Mouse (Mus musculus): ENCODE measurements at regions not wholly inside any gene's neighbourhood (a gene's known extent, or its start where the extent isn't known, plus 50 kb on each side); places are given as distances from the start of the nearest gene placed in this dataset.
"Not testable (repeated sequence)": the region's sequence is repeated elsewhere in the genome, so short reads cannot be mapped to it uniquely, and the experiment has no call there.

GRCm38 (mm10) chr9:91089348-91089747 lies 272.9 kb upstream of the Zic4 start:
- Histone ChIP-seq H3K4me3 (no peak overlapping the region), H3K9me3 (no peaks in the 10 kb centered on the region), H3K36me3 (no peaks in the 10 kb centered on the region), H3K27me3 (ENCODE audit: insufficient read depth, poor library complexity, severe bottlenecking) (no peaks in the 10 kb centered on the region), H3K27ac (no peak overlapping the region), H3K4me1 (replicated peaks) (no peaks in the 10 kb centered on the region)
- no peak for DNase-seq (ENCODE audit: low spot score)
- whole genome bisulfite sequencing: 75% methylated on average over 2 of the region's 2 CpGs

- Histone ChIP-seq H3K27me3 (ENCODE audit: insufficient read depth, poor library complexity, severe bottlenecking) (no peaks in the 10 kb centered on the region), H3K36me3 (no peaks in the 10 kb centered on the region), H3K27ac (no peak overlapping the region), H3K4me3 (no peak overlapping the region), H3K9me3 (no peaks in the 10 kb centered on the region), H3K4me1 (replicated peaks) (no peaks in the 10 kb centered on the region)
- no peak for DNase-seq (ENCODE audit: low spot score)
- WGBS: 91% methylated on average over 1 of the region's 1 CpGs
These were observed 270.7 kb upstream of the Zic4 start for GRCm38 (mm10) chr9:91091421-91092050.

- Histone ChIP-seq H3K27me3 (ENCODE audit: insufficient read depth, poor library complexity, severe bottlenecking) (no peaks in the 10 kb centered on the region), H3K27ac (no peak overlapping the region), H3K9me3 (no peaks in the 10 kb centered on the region), H3K4me3 (no peak overlapping the region), H3K36me3 (no peaks in the 10 kb centered on the region), H3K4me1 (replicated peaks) (no peaks in the 10 kb centered on the region)
- no peak for DNase-seq (ENCODE audit: low spot score)
- WGBS: 51% methylated on average over 1 of the region's 1 CpGs
These were observed 260.4 kb upstream of the Zic4 start for GRCm38 (mm10) chr9:91101614-91102407.

GRCm38 (mm10) chr9:91122441-91123035 lies 239.7 kb upstream of the Zic4 start:
- 85% methylated on average over 5 of the region's 5 CpGs for WGBS
- Histone ChIP-seq H3K27ac (no peak overlapping the region), H3K27me3 (ENCODE audit: insufficient read depth, poor library complexity, severe bottlenecking) (no peaks in the 10 kb centered on the region), H3K36me3 (no peaks in the 10 kb centered on the region), H3K4me1 (replicated peaks) (no peaks in the 10 kb centered on the region), H3K4me3 (no peak overlapping the region), H3K9me3 (no peaks in the 10 kb centered on the region)
- no peak for DNase-seq (ENCODE audit: low spot score)

- DNase-seq (ENCODE audit: low spot score): no peak
These were observed 239.0 kb upstream of the Zic4 start for GRCm38 (mm10) chr9:91123208-91123607.

GRCm38 (mm10) chr9:91126630-91127245 lies 235.5 kb upstream of the Zic4 start:
- Histone ChIP-seq H3K27me3 (ENCODE audit: insufficient read depth, poor library complexity, severe bottlenecking) (no peaks in the 10 kb centered on the region), H3K36me3 (no peaks in the 10 kb centered on the region), H3K4me1 (replicated peaks) (no peaks in the 10 kb centered on the region), H3K9me3 (no peaks in the 10 kb centered on the region), H3K27ac (no peak overlapping the region), H3K4me3 (no peak overlapping the region)
- 69% methylated on average over 8 of the region's 8 CpGs for WGBS
- no peak for DNase-seq (ENCODE audit: low spot score)

More at GRCm38 (mm10) chr9:91123208-91123607, 239.0 kb upstream of the Zic4 start:
- 87% methylated on average over 7 of the region's 7 CpGs for WGBS
- H3K27me3 ChIP-seq (ENCODE audit: insufficient read depth, poor library complexity, severe bottlenecking): no peaks in the 10 kb centered on the region
- H3K36me3 ChIP-seq: no peaks in the 10 kb centered on the region
- no peaks in the 10 kb centered on the region for H3K9me3 ChIP-seq
- H3K4me1 ChIP-seq (replicated peaks): no peaks in the 10 kb centered on the region
- H3K27ac ChIP-seq: no peak overlapping the region
- no peak overlapping the region for H3K4me3 ChIP-seq

GRCm38 (mm10) chr9:91128491-91128890 lies 233.7 kb upstream of the Zic4 start:
- not testable (repeated sequence) for H3K4me1 ChIP-seq (replicated peaks); H3K27me3 ChIP-seq (ENCODE audit: insufficient read depth, poor library complexity, severe bottlenecking); H3K27ac ChIP-seq; H3K4me3 ChIP-seq; H3K36me3 ChIP-seq; DNase-seq (ENCODE audit: low spot score); H3K9me3 ChIP-seq
- 58% methylated on average over 2 of the region's 2 CpGs for WGBS

- DNase-seq (ENCODE audit: low spot score): no peak
- Histone ChIP-seq H3K4me3 (no peak overlapping the region), H3K36me3 (no peaks in the 10 kb centered on the region), H3K27me3 (ENCODE audit: insufficient read depth, poor library complexity, severe bottlenecking) (no peaks in the 10 kb centered on the region), H3K27ac (no peak overlapping the region), H3K4me1 (replicated peaks) (no peaks in the 10 kb centered on the region), H3K9me3 (no peaks in the 10 kb centered on the region)
- 83% methylated on average over 13 of the region's 13 CpGs for WGBS
These were observed 232.0 kb upstream of the Zic4 start for GRCm38 (mm10) chr9:91130111-91130720.

GRCm38 (mm10) chr9:91131415-91132255 lies 230.6 kb upstream of the Zic4 start:
- Histone ChIP-seq H3K27ac (no peak overlapping the region), H3K4me3 (no peak overlapping the region), H3K4me1 (replicated peaks) (no peaks in the 10 kb centered on the region), H3K27me3 (ENCODE audit: insufficient read depth, poor library complexity, severe bottlenecking) (no peaks in the 10 kb centered on the region), H3K9me3 (no peaks in the 10 kb centered on the region), H3K36me3 (no peaks in the 10 kb centered on the region)
- DNase-seq (ENCODE audit: low spot score): no peak
- WGBS: 80% methylated on average over 7 of the region's 7 CpGs

- Histone ChIP-seq H3K27ac (no peak overlapping the region), H3K27me3 (ENCODE audit: insufficient read depth, poor library complexity, severe bottlenecking) (no peaks in the 10 kb centered on the region), H3K4me1 (replicated peaks) (no peaks in the 10 kb centered on the region), H3K9me3 (no peaks in the 10 kb centered on the region), H3K36me3 (no peaks in the 10 kb centered on the region), H3K4me3 (no peak overlapping the region)
- DNase-seq (ENCODE audit: low spot score): no peak
- 85% methylated on average over 1 of the region's 1 CpGs for WGBS
These were observed 229.7 kb upstream of the Zic4 start for GRCm38 (mm10) chr9:91132531-91132930.

- H3K4me3 ChIP-seq: no peak overlapping the region
- H3K27ac ChIP-seq: no peak overlapping the region
- WGBS: 83% methylated on average over 3 of the region's 3 CpGs
- H3K27me3 ChIP-seq (ENCODE audit: insufficient read depth, poor library complexity, severe bottlenecking): no peaks in the 10 kb centered on the region
- no peaks in the 10 kb centered on the region for H3K4me1 ChIP-seq (replicated peaks)
- H3K9me3 ChIP-seq: no peaks in the 10 kb centered on the region
- no peak for DNase-seq (ENCODE audit: low spot score)
- H3K36me3 ChIP-seq: no peaks in the 10 kb centered on the region
These were observed 228.8 kb upstream of the Zic4 start for GRCm38 (mm10) chr9:91133256-91133920.

GRCm38 (mm10) chr9:91134325-91134724 lies 227.9 kb upstream of the Zic4 start:
- Histone ChIP-seq H3K27ac (no peak overlapping the region), H3K4me3 (no peak overlapping the region), H3K36me3 (no peaks in the 10 kb centered on the region), H3K9me3 (no peaks in the 10 kb centered on the region), H3K27me3 (ENCODE audit: insufficient read depth, poor library complexity, severe bottlenecking) (no peaks in the 10 kb centered on the region), H3K4me1 (replicated peaks) (no peaks in the 10 kb centered on the region)
- no peak for DNase-seq (ENCODE audit: low spot score)
- WGBS: 91% methylated on average over 1 of the region's 1 CpGs
